Mouse (Mus musculus): ENCODE data around the gene Agpat2. TPM values are rescaled to one million over a fixed set of nuclear protein-coding genes. Genes with fewer than 3 reads are reported as not detected.
A peak's percentile ranks its signal among the peaks of the same experiment; 100 is the strongest.

The Agpat2 gene
- polyA plus RNA-seq, 1 experiment from 2014 or later: 9.6 TPM

DNA sequence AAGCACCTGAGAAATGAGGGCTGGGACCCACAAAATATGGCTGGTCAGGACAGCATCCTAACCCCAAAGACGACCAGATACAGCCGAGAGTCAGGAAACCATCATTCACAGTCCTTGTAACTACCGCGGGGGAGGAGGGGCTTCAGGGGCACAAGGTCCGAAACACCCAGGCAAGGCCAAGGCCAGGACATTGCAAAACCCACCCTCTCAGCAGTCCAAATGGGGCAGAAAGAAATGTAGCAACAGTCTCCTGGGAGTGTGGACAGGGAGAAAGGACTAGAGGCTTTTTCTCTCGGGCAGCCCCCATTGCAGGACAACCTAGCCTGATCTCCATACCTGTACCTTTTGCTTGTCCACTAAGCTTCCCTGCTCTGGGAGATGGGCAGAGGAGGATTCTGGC is 1.1 kb downstream of the Agpat2 start:
- Histone ChIP-seq H3K36me3 (no peaks in the 10 kb centered on the region), H3K4me2 (replicated peaks) (peak overlapping the region; percentile 64), H3K27me3 (peaks cover 46% of the 10 kb centered on the region), H3K4me1 (peaks cover 14% of the 10 kb centered on the region), H3K9me3 (no peaks in the 10 kb centered on the region), H3K9ac (replicated peaks) (0 out of 2 replicates have a peak overlapping the region, but pooled peaks have one; percentile 56), H3K27ac (replicated peaks) (no peak overlapping the region), H3K4me3 (peak overlapping the region; percentile 55)
- ATAC-seq (ENCODE audit: low FRiP score, low read depth): no peak
- 31% methylated on average over 6 of the region's 6 CpGs for WGBS

DNA sequence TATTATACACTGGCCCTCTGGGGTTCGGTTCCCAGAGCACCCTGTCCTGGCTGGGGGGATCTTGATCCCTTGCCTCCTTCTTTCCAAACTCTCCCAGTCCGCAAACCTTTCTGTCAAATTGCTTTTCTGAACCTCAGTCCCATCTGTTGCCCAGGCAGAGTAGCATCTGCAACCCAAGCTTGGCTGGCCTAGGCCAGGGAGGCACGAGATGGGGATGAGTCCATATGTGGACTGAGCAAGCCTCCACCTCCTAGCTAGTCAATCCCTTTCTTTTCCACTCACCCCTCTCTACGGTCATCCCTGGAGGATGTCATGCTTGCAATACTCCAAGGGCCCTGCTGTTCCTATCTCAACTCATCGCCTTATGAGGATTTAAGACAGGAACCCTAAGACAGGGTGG is 1.6 kb downstream of the Agpat2 start:
- Histone ChIP-seq H3K36me3 (no peaks in the 10 kb centered on the region), H3K27ac (replicated peaks) (no peak overlapping the region), H3K4me2 (replicated peaks) (no peak overlapping the region), H3K9me3 (no peaks in the 10 kb centered on the region), H3K27me3 (peaks cover 44% of the 10 kb centered on the region), H3K4me3 (no peak overlapping the region), H3K9ac (replicated peaks) (no peak overlapping the region), H3K4me1 (peaks cover 14% of the 10 kb centered on the region)
- ATAC-seq (ENCODE audit: low FRiP score, low read depth): no peak
- WGBS: 87% methylated on average over 5 of the region's 5 CpGs

DNA sequence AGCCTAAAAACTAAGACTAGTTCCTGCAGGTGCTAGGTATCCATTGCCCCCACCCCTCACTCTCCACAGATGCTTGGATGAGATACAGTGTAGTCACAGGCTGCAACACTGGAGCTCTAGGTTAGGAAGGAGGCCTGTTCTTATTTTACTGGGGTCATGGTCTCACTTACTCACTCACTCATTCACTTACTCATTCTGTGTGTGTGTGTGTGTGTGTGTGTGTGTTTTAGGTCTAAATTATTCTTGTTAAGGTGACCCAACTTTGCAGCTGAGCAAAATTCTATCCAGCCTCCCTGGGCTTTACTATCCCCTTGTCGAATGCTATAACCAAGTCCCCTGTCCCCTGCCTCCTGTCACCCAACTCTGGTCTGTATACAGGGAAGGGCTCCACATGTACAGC is 2.6 kb downstream of the Agpat2 start:
- no peak overlapping the region for H3K4me2 ChIP-seq (replicated peaks)
- H3K4me1 ChIP-seq: peaks cover 14% of the 10 kb centered on the region
- H3K4me3 ChIP-seq: no peak overlapping the region
- H3K27me3 ChIP-seq: peaks cover 44% of the 10 kb centered on the region
- no peaks in the 10 kb centered on the region for H3K36me3 ChIP-seq
- no peak for ATAC-seq (ENCODE audit: low FRiP score, low read depth)
- no peak overlapping the region for H3K9ac ChIP-seq (replicated peaks)
- H3K27ac ChIP-seq (replicated peaks): no peak overlapping the region
- 93% methylated on average over 1 of the region's 1 CpGs for WGBS
- no peaks in the 10 kb centered on the region for H3K9me3 ChIP-seq

DNA sequence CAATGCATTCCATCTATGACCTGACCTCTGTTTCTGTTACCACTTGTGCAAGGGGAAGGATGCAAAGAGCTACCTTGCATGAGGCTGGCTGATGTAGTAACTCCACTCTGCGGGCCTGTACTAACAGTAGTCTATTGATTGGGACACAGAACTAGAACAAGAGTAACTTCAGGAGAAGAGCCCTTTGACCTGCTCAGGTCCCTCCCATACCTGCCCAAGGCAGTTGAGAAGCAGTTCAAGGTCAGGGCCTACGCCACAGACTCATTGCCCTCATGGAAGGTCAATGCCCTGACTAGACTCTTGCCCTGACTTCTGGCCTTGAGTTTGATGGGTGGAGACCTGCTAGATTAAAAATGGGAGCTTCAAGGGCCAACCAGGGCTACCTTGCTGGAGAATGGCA is 3.6 kb downstream of the Agpat2 start:
- no peak overlapping the region for H3K27ac ChIP-seq (replicated peaks)
- WGBS: 92% methylated on average over 2 of the region's 2 CpGs
- H3K4me1 ChIP-seq: peaks cover 14% of the 10 kb centered on the region
- no peak overlapping the region for H3K9ac ChIP-seq (replicated peaks)
- ATAC-seq (ENCODE audit: low FRiP score, low read depth): no peak
- no peaks in the 10 kb centered on the region for H3K9me3 ChIP-seq
- no peak overlapping the region for H3K4me3 ChIP-seq
- no peaks in the 10 kb centered on the region for H3K36me3 ChIP-seq
- H3K4me2 ChIP-seq (replicated peaks): no peak overlapping the region
- H3K27me3 ChIP-seq: peaks cover 34% of the 10 kb centered on the region

DNA sequence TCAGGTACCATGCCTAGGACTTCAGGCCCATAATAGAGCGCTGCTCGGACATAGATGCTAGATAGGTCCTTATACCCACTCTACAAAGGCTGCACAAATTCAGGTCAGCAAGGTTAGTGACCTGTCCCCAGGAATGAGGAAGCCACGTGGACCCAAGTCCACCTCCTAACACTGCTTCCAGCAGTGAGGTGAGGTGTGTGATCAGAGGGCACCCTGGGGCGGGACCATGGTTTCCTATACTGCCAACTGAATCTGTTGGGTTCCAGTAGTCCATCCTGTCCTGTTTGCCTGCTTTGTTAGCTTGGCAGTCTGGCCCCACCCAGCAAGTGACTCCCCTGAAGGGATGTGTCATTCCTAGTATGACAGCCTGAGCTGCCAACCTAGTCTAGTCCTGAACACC is 4.3 kb downstream of the Agpat2 start:
- H3K4me2 ChIP-seq (replicated peaks): no peak overlapping the region
- WGBS: 91% methylated on average over 4 of the region's 4 CpGs
- peaks cover 29% of the 10 kb centered on the region for H3K27me3 ChIP-seq
- H3K9ac ChIP-seq (replicated peaks): no peak overlapping the region
- no peaks in the 10 kb centered on the region for H3K9me3 ChIP-seq
- H3K4me1 ChIP-seq: peaks cover 14% of the 10 kb centered on the region
- H3K27ac ChIP-seq (replicated peaks): no peak overlapping the region
- no peaks in the 10 kb centered on the region for H3K36me3 ChIP-seq
- H3K4me3 ChIP-seq: no peak overlapping the region
- no peak for ATAC-seq (ENCODE audit: low FRiP score, low read depth)

DNA sequence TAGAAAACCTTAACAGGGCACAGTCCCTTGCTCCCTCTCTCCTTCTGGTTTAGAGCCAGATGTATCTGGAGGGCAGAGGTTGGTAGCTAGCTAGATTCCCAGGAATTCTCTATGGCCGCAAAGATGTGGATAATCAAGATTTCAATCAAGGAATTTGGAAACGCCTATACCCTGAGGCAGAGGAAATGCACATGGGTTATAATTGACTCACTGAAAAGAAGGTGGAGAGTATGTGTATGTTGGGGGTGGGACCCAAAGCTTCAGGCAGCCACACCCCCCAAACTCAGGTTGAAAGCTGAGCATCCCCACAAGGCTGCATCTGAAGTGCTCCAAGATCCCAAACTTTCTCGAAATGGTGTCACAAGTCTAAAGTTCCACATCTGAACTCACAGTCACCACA is 5.8 kb downstream of the Agpat2 start:
- H3K4me1 ChIP-seq: peaks cover 3% of the 10 kb centered on the region
- no peak overlapping the region for H3K4me3 ChIP-seq
- H3K27me3 ChIP-seq: peaks cover 14% of the 10 kb centered on the region
- no peak overlapping the region for H3K4me2 ChIP-seq (replicated peaks)
- H3K36me3 ChIP-seq: no peaks in the 10 kb centered on the region
- WGBS: 93% methylated on average over 3 of the region's 3 CpGs
- no peak overlapping the region for H3K9ac ChIP-seq (replicated peaks)
- ATAC-seq (ENCODE audit: low FRiP score, low read depth): no peak
- no peaks in the 10 kb centered on the region for H3K9me3 ChIP-seq
- H3K27ac ChIP-seq (replicated peaks): no peak overlapping the region

DNA sequence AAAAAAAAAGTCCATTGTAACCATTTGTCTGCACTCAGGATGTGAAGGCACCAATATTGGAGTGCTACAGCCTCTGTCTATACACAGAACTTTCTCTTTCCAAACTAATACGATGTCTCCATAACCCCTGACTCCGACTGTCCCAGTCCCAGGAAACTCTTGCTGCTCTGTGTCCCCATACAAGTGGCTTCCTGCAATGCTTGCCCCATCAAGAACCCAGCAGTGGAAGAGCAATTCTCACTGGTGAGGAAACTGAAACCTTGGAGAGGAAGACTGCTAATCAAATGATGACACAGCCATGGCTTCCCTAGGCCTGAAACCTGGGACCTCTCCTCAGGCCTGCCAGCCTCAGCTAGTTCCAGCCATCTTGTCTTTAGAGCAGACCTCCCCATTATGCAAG is 6.4 kb downstream of the Agpat2 start:
- H3K9me3 ChIP-seq: no peaks in the 10 kb centered on the region
- WGBS: 93% methylated on average over 2 of the region's 2 CpGs
- H3K4me3 ChIP-seq: no peak overlapping the region
- H3K4me1 ChIP-seq: no peaks in the 10 kb centered on the region
- H3K4me2 ChIP-seq (replicated peaks): no peak overlapping the region
- H3K27ac ChIP-seq (replicated peaks): no peak overlapping the region
- H3K9ac ChIP-seq (replicated peaks): no peak overlapping the region
- H3K36me3 ChIP-seq: no peaks in the 10 kb centered on the region
- H3K27me3 ChIP-seq: peaks cover 8% of the 10 kb centered on the region
- ATAC-seq (ENCODE audit: low FRiP score, low read depth): no peak

DNA sequence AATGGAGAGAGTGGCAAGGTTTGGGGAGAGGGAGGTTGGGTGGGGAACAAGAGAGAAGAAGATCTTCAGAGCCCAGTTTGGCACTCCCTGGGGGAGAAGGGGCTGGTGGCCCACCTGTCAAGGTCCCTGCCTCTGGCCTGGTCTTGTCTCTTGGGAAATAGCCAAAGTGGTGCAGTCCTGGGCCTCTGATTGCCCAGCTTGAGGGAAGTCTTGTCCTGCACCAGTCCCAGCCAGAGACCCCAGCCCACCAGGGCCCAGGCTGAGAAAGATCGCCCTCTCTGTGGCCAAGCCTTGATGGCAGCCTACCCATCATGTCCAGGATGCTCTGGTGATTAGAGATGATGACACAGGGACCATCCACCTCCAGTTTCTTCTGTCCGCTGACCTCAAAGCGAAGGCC is 7.3 kb downstream of the Agpat2 start:
- H3K27ac ChIP-seq (replicated peaks): no peak overlapping the region
- no peak overlapping the region for H3K9ac ChIP-seq (replicated peaks)
- WGBS: 90% methylated on average over 3 of the region's 3 CpGs
- no peaks in the 10 kb centered on the region for H3K9me3 ChIP-seq
- ATAC-seq (ENCODE audit: low FRiP score, low read depth): no peak
- no peak overlapping the region for H3K4me2 ChIP-seq (replicated peaks)
- H3K36me3 ChIP-seq: no peaks in the 10 kb centered on the region
- H3K4me1 ChIP-seq: no peaks in the 10 kb centered on the region
- 0 out of 2 replicates have a peak, but pooled peaks cover 3% of the 10 kb centered on the region for H3K27me3 ChIP-seq
- no peak overlapping the region for H3K4me3 ChIP-seq

DNA sequence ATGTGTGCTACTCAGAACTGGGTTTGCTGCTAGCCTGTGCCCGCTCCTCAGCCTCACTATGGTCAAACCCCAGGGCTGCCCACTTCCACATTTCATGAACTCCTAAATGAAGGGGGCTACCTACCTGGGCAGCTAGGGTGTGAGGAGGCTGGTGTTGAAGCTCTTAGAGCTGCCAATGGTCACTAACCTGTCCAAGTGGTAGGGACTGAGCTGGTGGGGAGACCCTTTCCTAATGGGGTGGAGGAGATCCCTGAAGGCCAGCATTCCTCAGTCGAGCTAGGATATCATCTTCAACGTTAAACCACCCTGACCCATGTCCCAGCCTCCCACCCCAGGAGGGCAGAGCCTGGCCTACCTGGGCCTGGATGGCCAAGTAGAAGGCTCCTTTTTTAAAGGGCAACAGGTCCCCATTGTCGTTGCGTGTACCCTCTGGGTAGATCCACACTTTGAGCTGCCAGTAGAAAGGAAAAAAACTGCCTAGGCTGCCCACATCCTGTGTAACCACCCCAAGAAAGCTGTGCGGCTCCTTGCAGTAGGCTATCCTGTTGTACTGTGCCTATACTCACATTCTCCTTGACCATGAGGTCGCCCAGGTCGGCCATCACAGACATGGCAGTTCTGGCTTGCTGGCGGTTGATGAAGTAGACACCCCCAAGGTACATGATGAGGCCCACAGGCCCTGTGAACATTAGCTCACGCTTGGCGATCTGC is 8.3 kb downstream of the Agpat2 start:
- H3K4me2 ChIP-seq (replicated peaks): no peak overlapping the region
- 88% methylated on average over 11 of the region's 11 CpGs for WGBS

DNA sequence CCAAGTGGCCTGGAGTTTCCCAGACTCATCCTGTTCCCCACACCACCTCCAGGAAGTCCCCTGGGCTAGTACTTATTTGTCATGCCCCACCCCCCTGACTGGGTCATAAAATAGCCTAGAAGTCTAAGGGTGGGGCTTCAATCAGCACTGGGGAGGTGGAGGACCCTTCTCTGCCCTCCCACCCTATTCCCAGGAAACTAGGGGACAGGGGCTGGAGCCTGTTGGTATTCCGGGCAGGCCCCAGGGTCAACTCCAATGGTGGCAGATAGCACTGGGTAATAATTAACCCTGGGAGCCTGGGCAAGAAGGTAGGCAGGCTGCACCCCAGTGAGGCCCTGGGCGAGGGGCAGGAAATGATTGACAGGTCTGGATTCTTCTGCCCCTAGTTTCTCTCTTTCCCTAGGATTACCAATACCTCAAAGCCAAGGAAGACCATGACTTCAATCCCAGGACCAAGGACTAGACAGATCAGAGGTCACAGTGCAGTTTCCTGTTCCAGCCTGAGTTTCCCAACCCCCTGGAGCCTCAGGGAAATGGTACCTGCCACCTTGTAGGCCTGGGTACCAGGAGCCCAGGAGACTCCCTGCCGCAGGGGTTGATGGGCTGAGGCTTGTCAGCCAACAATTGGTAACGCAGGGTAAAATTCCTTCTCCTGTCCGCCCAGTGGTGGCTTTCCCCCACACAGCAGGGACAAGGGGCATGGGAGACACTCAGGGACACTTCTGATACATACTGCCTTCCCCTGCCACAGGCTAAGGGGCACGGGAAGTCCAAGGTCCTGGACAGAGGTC is 9.1 kb downstream of the Agpat2 start:
- 0 out of 2 replicates have a peak, but pooled peaks cover 3% of the 10 kb centered on the region for H3K27me3 ChIP-seq
- no peak overlapping the region for H3K4me2 ChIP-seq (replicated peaks)
- no peak for ATAC-seq (ENCODE audit: low FRiP score, low read depth)
- no peaks in the 10 kb centered on the region for H3K9me3 ChIP-seq
- no peak overlapping the region for H3K4me3 ChIP-seq
- no peak overlapping the region for H3K9ac ChIP-seq (replicated peaks)
- H3K4me1 ChIP-seq: no peaks in the 10 kb centered on the region
- H3K36me3 ChIP-seq: no peaks in the 10 kb centered on the region
- H3K27ac ChIP-seq (replicated peaks): no peak overlapping the region
- WGBS: 82% methylated on average over 6 of the region's 6 CpGs

More for the DNA sequence above, 8.3 kb downstream of the Agpat2 start:
- ATAC-seq (ENCODE audit: low FRiP score, low read depth): no peak
- Histone ChIP-seq H3K4me1 (no peaks in the 10 kb centered on the region), H3K36me3 (no peaks in the 10 kb centered on the region), H3K27ac (replicated peaks) (no peak overlapping the region), H3K4me3 (no peak overlapping the region), H3K27me3 (0 out of 2 replicates have a peak, but pooled peaks cover 3% of the 10 kb centered on the region), H3K9ac (replicated peaks) (no peak overlapping the region), H3K9me3 (no peaks in the 10 kb centered on the region)

DNA sequence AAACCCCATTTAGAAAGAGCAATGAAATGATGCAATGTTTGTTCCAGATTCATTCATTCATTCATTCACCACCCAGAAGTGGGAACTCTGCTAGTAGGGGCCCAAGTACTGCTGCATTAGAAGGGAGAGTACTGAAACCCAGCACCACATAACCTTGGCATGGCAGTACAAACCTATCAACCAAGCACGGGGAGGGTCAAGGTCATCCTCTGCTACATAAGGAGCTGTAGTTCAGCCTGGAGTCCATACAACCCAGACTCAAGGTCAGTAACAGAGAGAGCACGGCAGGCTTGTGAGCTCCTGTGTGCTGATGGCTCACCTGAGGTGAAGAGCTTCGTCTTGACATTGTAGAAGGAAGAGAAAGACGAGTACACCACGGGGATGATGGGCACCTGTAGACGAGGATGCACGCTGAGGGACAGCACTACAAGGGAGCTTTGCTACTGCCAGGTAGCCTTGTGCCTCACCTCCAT is 9.7 kb downstream of the Agpat2 start:
- 91% methylated on average over 7 of the region's 7 CpGs for WGBS
- no peak overlapping the region for H3K4me2 ChIP-seq (replicated peaks)
- no peak overlapping the region for H3K9ac ChIP-seq (replicated peaks)
- no peaks in the 10 kb centered on the region for H3K4me1 ChIP-seq
- H3K4me3 ChIP-seq: no peak overlapping the region
- H3K27ac ChIP-seq (replicated peaks): no peak overlapping the region
- ATAC-seq (ENCODE audit: low FRiP score, low read depth): no peak
- no peaks in the 10 kb centered on the region for H3K9me3 ChIP-seq
- H3K27me3 ChIP-seq: 0 out of 2 replicates have a peak, but pooled peaks cover 3% of the 10 kb centered on the region
- no peaks in the 10 kb centered on the region for H3K36me3 ChIP-seq

DNA sequence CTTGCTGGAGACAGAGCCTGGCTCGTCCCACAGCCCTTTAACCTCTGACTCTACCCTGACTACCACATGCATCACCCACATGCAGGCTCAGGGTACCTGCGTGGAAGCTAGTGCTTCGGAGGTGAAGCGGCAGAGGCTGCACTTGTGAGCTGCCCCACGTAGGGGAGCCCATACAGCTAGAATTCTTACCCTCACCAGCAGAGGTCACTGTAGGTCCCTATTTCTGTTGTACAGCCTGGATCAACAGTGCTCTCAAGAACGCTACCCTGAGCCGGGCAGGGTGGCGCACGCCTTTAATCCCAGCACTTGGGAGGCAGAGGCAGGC is 10.2 kb downstream of the Agpat2 start:
- ATAC-seq (ENCODE audit: low FRiP score, low read depth): no peak
- no peak overlapping the region for H3K27ac ChIP-seq (replicated peaks)
- no peaks in the 10 kb centered on the region for H3K9me3 ChIP-seq
- no peaks in the 10 kb centered on the region for H3K36me3 ChIP-seq
- 76% methylated on average over 9 of the region's 9 CpGs for WGBS
- H3K4me3 ChIP-seq: no peak overlapping the region
- H3K9ac ChIP-seq (replicated peaks): no peak overlapping the region
- H3K27me3 ChIP-seq: 0 out of 2 replicates have a peak, but pooled peaks cover 3% of the 10 kb centered on the region
- H3K4me2 ChIP-seq (replicated peaks): no peak overlapping the region
- H3K4me1 ChIP-seq: no peaks in the 10 kb centered on the region

Measured in midbrain, embryonic 12.5 days (tissue).